Mouse (Mus musculus) megakaryocyte, embryonic 14.5 days (primary cell): ENCODE measurements around the gene Mrvi1.

Experiments used
- FLI1 ChIP-seq: IDR thresholded peaks from 2 replicates; pipeline ENCODE4 v1.6.1; 2012; ENCODE audit warnings: low read length, inconsistent platforms, mixed read lengths
- GATA1 ChIP-seq: IDR thresholded peaks from 3 replicates; pipeline ENCODE4 v1.6.1; 2012; ENCODE audit warnings: mixed read lengths, low read length, inconsistent platforms, borderline replicate concordance

DNA sequence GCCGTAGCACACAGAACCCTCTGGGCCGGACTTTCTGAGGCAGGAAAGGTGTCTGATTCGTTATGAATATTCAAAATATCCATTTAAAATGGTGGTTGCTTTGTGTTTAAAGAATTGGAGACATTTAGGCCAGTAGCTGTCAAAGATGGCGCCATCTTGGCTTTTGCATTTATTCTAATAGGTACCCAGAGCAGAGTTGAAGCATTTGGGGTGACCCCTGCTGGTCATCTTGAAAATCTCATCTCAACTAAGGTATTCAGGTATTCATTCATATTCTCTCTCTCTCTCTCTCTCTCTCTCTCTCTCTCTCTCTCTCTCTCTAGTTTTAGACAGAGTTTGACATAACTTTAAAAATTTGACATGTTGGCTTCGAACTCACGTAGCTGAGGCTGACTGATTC lies 35.5 kb downstream of the Mrvi1 start:
- TF ChIP-seq GATA1 (no peak), FLI1 (no peak)
